In the genomic region with DNA sequence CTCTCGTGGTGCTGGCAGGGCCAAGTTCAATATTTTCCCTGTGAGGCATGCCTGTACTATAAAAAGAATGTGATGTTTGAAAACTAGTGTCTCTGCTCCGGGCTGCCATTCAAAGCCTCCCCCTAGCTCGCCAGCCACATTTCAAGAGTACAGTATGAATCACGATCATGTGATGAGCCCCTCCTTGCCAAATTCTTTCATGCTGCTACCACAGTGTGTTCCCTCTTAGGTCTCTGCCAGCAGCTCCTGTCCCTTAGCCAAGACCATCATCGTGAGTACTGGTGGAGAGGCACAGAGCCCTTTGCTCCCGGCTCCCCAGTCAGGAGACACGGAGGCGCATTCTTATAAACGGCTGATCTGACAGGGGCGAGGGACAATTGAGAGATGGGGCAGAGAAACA, we compare ENCODE assay signal across 8 mouse cellular contexts. TPM values are rescaled to one million over a fixed set of nuclear protein-coding genes. Genes with fewer than 3 reads are reported as not detected.
DNase-seq lines count a peak whose midpoint lies in the region; ATAC-seq lines count a peak whose summit lies in the region.

No protein-coding gene starts in this region.

- H3K4me3 ChIP-seq in intestine, embryonic 14.5 days (ENCODE audit: low read depth, low read length), result no peak overlapping the region
- no peak overlapping the region for H3K4me3 ChIP-seq in midbrain, embryonic 13.5 days (replicated peaks)

- H3K36me3 ChIP-seq in intestine, embryonic 14.5 days (ENCODE audit: control insufficient read depth, insufficient read depth, low read length), result peaks cover 16% of the 10 kb centered on the region
- H3K36me3 ChIP-seq in midbrain, embryonic 13.5 days, result no peaks in the 10 kb centered on the region

- no peaks in the 10 kb centered on the region for H3K27me3 ChIP-seq in intestine, embryonic 14.5 days (replicated peaks; ENCODE audit: control insufficient read depth, insufficient read depth, low read length)
- no peaks in the 10 kb centered on the region for H3K27me3 ChIP-seq in midbrain, embryonic 13.5 days

- intact Hi-C loops in gastrocnemius, postnatal 14 days (cut with DNase I; ENCODE audit: low total_unique reads), result no loop called here

- H3K4me2 ChIP-seq in intestine, embryonic 14.5 days (ENCODE audit: low read length), result peak overlapping the region; percentile 29
- no peak overlapping the region for H3K4me2 ChIP-seq in midbrain, embryonic 13.5 days (replicated peaks)

- peaks cover 76% of the 10 kb centered on the region for H3K4me1 ChIP-seq in intestine, embryonic 14.5 days (replicated peaks; ENCODE audit: control insufficient read depth, insufficient read depth, low read length)
- peaks cover 53% of the 10 kb centered on the region for H3K4me1 ChIP-seq in midbrain, embryonic 13.5 days (replicated peaks)

- no peak overlapping the region for H3K9ac ChIP-seq in intestine, embryonic 14.5 days (ENCODE audit: low read length)
- no peak overlapping the region for H3K9ac ChIP-seq in midbrain, embryonic 13.5 days (replicated peaks)

- WGBS in intestine, embryonic 14.5 days, result 10% methylated on average over 10 of the region's 10 CpGs
- 59% methylated on average over 10 of the region's 10 CpGs for WGBS in midbrain, embryonic 13.5 days

- no peak for ATAC-seq in intestine, embryonic 14.5 days (replicated peaks; ENCODE audit: low FRiP score, low TSS enrichment, low read depth)
- peak; percentile 44; the same call in 1 of the 2 replicates for ATAC-seq in midbrain, embryonic 13.5 days
- ATAC-seq in CD4-positive, CD25-positive, alpha-beta regulatory T cell, adult 4 months, result no peak

- no peaks in the 10 kb centered on the region for H3K9me3 ChIP-seq in intestine, embryonic 14.5 days (ENCODE audit: control insufficient read depth, low read length)
- H3K9me3 ChIP-seq in midbrain, embryonic 13.5 days, result no peaks in the 10 kb centered on the region

- peak overlapping the region; percentile 71 for H3K27ac ChIP-seq in intestine, embryonic 14.5 days (ENCODE audit: low read depth)
- H3K27ac ChIP-seq in midbrain, embryonic 13.5 days, result no peak overlapping the region

- peak; percentile 84 for DNase-seq in adrenal gland, adult 8-10 months
- DNase-seq in cerebellum, postnatal 14 days, result peak; percentile 84 to 89
- DNase-seq in gastrocnemius, postnatal 14 days, result peak; percentile 85
- DNase-seq in intestine, embryonic 14.5 days (ENCODE audit: low spot score), result peak; percentile 71
- DNase-seq in left cerebral cortex, adult 18-20 months (ENCODE audit: low spot score in 2 of 2), result peak; percentile 20 to 42
- peak; percentile 39 for DNase-seq in urinary bladder, postnatal 25 days (ENCODE audit: low spot score)

RNA-seq across cellular contexts. Expression of gene Hmga2, which starts 54.2 kb away (rescaled TPM):
- total RNA-seq in adrenal gland, adult 8-10 months (2022), result 1 to 10 TPM; 3.9 to 4.7 (median 4.3) TPM
- total RNA-seq in gastrocnemius, postnatal 14 days (2021), result under 1 TPM in 1 of 2 experiments, not detected in 1; 0.06 TPM
- 61.0 and 68.0 TPM in 2 replicates for polyA plus RNA-seq in intestine, embryonic 14.5 days (2014; fragmentation: Nextera tagmentation; extraction: Ambion mirVana)
- under 1 TPM; 0.09 to 0.16 TPM for total RNA-seq in left cerebral cortex, adult 18-20 months (2021)
- 3.6 and 4.2 TPM in 2 replicates for polyA plus RNA-seq in midbrain, embryonic 13.5 days (2015; fragmentation: Nextera tagmentation; extraction: Ambion mirVana)
- polyA plus RNA-seq in CD4-positive, CD25-positive, alpha-beta regulatory T cell, adult 4 months (2017; shearing (Covaris generic)), result under 1 TPM in 1 of 2 experiments, not detected in 1; 0.36 TPM

Comparison
In these comparisons a context has a peak if more than half of its experiments do, and no peak if none do; other contexts are left out.
1. DNase-seq: peak in every context shown above with its lines; median percentile 86 in cerebellum, postnatal 14 days; 85 in gastrocnemius, postnatal 14 days; 84 in adrenal gland, adult 8-10 months; 71 in intestine, embryonic 14.5 days; 39 in urinary bladder, postnatal 25 days; 31 in left cerebral cortex, adult 18-20 months.
2. RNA of gene Hmga2, which starts 54.2 kb away (total RNA-seq): 3.9 to 4.7 TPM in adrenal gland, adult 8-10 months; 0.09 to 0.16 TPM in left cerebral cortex, adult 18-20 months and 0.06 TPM in gastrocnemius, postnatal 14 days; every median in the first group is over 4 times any median in the second.